Mouse (Mus musculus): ENCODE measurements around the gene Kirrel3. TPM values are rescaled to one million over a fixed set of nuclear protein-coding genes. Genes with fewer than 3 reads are reported as not detected.

The Kirrel3 gene
- total RNA-seq, 2 experiments from 2014 or later = 51.8 to 55.1 TPM

DNA sequence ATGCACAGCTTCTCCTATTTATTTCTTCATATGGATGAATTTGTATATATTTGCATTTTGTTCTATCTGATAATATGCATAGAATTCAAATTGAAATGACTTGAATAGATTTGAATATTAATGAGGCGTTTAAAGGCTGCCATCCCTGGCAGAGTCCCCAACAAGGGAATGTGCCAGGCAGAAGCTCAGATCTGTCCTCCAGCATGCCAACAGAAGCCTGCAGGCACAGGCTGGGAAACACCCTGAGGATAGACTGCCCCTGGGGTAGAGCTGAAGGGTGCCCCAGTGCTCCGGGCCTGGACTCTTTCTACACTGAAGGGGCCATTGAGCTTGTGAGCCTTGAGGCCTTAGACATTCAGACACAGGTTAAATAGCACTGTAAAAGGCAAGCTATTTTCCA lies 21.5 kb downstream of the Kirrel3 start:
- DNase-seq = peak in 1 of 2 experiments; percentile 44

DNA sequence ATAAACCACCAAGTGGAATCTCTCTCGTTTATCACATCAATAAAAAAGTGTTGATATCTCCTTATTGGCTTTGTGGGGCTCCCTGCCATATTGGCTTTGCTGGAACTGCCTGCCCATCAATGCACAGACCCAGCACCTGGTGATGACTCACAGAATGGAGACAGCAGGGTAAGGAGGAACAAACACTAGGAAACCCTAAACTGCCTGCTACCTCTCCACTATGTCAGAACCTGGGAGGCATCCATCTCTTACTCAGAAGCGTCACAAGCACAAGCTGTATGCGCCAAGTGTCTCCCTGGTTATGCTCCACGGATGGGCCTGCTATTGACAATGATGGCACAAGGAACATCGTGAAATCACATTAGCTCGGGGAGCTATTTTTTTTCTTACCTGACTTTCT lies 33.2 kb downstream of the Kirrel3 start:
- no peak for DNase-seq

DNA sequence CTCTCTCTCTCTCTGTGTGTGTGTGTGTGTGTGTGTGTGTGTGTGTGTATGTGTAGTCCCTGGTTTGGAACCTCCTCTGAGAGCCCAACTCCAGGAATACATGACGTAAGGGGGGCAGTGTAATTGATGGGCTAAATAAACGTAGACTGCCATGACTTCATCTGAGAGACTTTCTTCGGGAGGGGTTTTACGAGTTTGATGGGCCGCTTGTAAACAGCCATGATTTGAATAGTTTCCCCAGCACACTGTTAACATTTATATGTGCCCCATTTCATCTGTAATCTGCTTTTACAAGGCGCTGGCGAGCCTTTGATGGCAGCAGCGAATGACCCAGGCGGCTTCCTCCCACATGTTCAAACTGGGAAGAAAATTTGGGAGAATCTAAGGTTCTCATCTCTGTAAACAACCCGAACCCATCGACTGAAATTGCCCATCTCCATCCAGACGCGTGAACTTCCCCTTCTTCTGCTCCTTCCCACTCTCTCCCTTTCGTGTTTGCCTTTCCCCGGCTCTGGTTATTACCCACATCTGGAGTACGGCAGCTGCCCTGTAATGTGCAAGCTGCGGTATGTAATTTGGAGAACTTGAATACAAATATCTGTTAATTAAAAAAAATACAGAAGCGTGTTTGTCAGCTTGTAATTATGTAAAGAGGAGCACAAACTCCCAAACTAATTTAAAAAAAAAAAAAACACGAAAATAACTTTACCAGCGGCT lies 34.7 kb downstream of the Kirrel3 start:
- no peak for DNase-seq

DNA sequence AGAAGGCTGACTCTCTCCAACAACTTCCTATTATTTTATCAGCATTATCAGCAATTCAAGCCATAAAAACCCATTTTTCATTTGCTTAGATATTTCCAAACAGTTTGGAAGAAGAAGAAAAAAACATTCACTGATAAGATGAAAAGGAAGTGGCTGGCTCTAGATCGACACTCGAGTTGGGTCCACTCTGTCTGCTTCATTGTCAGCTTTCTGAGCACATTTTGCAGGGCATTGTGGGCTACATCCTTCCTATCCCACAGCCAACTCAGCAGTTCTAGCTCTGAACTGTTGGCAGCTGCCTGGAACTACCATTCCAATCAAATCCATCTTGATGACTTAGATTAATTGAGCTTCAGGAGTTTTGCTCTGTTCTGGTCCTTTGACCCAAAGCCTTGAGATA lies 40.0 kb downstream of the Kirrel3 start:
- no peak for DNase-seq

DNA sequence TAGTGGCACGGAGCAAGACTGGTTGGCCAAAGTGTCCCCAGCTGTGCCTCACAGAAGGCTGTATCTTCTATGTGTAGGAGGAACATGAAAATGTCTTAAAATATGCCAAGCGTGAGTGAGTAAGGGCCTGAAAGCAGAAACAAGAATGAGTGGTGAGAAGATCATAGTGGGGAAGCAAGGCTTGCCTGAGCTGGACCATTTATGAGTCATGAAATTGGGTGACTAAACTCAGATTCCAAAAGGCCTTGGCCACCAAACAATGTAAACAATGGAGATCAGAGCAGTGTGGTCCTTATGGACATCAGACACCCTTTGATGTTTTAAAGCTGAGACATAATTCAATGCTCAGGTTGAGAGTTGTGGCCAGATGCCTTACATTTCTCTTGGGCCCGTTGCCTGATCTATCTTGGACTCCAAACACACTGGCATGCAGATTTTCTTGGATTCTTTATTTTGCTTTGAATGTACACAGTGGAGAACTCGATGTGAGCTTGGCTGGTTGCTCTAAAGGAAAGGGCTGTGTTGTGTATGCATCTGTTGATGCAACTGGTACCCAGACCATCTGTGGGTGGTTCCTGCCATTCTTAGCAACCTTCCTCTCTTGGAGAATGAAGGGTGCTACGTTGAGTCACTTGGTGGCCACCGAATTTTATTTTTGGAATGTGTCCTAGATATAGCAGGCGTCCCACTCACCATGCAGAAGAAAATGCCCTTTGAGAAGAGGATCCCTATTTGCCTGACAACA lies 53.1 kb downstream of the Kirrel3 start:
- peak; percentile 47 to 52 for DNase-seq

DNA sequence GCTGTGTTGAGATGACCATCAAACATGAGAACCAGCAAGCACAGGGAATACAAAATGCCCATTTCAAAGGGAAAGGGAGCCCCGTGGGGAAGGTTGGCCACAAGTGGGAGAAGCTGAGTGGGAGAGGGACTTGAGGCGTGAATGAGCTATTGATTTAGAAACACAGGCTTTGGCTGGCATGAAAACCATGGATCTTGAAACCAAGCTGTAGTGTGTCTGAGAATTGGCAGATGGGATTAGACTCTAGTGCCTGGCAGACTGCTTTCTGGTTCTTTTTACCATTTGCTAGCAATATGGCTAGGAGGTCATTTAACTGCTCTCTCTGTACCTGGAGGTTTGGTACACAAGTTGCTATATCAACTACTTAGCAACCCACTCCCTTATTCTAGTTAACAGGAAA lies 56.2 kb downstream of the Kirrel3 start:
- peak in 1 of 2 experiments; percentile 31 for DNase-seq

DNA sequence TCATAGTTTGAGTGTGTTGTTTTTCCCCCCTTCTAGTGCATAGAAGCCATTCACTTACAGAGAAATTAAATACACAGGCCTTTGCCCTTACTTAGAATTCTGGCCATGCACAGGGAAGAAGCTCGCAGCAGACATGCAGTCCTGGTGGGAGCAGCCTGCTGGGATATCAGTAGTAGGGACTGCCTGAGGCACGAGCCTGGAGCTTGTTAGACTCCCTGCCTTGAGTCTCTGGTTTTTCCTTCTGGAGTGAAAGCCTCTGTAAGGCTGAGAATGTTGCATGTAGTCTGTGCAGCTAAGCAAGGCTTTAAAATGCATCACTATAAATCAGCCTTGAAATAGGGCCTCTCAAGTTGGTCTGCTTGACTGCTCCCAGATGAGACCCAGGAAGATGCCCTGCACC lies 70.0 kb downstream of the Kirrel3 start:
- no peak for DNase-seq

DNA sequence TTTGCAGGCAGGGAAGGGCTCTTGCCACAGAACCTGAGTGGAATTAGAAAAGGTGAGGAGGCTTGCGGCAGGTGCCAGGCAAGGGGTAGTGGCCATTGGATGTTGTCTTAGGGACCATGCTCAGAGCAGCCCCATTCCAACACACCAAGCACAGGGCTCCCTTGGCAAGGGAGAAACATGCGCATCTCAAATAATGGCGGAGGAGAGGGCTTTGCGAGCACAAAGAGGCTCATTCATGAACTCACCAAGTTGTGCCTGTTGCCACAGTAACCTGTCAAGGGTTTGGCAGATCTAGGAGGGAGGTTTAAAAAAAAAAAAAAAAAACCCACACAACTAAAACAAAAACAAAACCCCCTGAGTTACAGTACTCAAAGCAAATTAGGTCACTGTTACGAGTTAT lies 72.2 kb downstream of the Kirrel3 start:
- DNase-seq = peak; percentile 37 to 45

DNA sequence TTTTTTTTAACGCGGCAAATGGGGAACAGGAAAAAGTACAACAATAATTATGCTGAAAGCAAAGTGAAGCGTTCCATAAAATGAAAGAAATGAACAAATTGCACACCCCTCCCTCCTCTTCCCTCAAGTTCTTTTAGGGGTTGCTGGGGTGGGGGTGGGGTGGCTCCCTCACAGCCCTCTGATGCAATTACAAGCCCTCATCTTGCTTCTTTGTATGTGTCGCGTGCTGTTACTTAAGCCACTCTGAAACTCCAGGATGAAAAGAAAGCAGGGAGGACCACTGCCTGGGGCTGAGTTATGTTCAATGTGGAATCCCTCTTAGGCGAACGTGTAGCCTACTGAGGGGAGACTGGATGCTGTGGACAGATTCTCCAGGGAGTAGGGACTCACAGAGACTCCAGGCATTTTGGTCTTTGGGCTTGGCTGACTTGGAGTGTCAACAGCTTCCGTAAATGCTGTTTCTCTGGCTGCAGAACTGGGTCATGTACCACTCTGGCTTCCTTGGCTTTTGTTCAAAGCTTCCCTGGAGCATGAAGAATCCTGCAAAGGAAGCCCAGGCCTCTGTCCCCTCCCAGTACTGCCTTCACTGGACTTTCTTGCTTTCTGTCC lies 72.7 kb downstream of the Kirrel3 start:
- DNase-seq = peak; percentile 24 to 36

DNA sequence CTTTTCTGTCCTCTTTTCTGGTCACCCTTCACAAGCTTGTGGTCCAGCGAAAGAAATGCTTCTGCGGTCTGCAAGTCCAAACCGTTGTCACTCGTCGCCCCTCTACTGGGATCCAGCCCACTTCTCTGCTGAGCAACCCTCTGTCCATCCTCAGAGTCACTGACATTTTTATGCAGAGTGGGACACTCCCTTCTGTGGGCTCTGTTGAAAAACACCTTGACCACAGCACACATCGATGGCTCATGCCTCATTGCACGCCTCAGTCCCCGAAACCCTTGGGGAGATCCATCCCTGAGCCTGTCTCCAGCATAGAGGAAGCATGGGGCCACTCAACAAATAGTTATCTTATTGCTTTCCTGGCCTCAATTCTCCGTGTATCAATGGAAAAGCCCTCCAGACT lies 73.4 kb downstream of the Kirrel3 start:
- no peak for DNase-seq

DNA sequence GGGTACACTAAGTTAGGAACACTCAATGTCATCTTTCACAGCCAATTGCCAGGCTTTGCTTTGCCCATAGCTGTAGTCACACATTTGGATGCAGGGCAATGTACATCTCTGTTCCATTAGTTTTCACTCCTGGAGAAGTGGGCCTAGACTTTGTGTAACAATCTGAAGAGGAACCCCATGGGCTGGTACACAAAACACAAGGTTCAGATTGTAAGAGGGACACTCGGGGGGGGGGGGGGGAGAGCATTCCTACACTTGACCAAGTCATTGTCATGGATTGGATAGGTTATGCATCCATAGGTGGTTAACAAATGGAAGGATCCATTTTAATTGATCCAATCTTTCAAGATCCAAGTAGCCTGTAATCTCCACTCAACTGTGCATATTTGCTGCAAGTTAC lies 75.6 kb downstream of the Kirrel3 start:
- DNase-seq = no peak

DNA sequence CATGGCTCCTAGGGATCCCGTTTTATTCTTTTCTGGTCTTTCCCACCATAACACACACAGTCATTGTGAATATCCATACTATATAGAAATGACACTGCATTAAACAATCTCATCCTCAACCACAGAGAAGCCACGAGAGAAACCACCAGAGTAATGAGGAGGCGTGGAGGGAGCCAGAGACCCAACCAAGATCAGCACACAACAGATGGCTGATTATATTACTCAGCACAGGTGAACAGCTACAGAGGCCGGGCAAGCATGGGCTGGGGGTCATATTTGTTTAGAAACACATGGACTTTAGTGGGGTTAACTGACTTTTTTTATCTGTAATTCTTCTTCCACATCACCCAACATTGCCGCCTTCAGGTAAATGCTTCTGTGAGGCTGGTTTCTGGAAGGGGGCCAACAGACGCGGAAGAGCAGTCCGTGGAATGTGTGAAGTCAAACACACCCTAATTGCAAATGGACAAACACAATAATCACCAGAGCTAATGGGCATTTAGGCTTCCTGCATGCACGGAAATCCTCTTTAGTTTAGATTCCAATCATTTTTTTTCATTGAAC lies 76.8 kb downstream of the Kirrel3 start:
- no peak for DNase-seq

DNA sequence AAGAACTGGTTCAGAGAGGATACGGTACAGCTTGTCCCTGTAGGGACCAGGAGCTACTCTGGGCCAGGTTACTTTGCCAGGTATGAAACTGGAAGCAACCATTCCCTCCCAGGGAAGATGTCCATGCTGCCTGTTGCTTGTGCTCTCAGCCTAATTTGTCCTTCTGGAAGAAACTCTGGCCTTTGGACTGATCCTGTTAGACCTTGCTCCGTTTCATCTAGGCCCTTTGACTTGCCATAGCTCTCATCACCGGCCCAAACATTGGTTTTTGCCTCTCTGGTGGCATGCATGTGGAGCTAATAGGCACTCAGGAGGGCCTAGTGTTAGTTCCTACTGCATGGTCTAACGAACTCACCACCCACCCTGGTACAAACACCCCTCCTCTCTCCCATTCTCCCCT lies 88.2 kb downstream of the Kirrel3 start:
- no peak for DNase-seq

DNA sequence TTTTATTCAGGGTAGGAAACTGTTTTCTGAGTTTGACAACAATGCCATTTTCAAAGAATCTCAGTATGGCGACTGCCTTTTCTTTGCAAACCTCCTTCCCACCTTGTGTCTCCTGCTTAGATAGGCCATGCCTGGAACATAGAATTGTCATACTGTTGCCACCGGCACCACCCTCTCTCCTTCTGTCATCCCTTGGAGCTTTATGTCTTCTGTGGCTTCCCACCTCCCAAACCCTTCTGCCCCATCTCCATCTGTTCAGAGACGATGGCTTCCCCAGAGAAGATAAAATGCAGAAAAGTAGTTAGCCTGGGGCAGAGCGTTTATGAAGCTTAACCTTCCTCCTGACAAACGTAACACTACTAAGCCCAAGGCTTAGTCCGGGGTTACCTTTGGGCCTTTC lies 88.9 kb downstream of the Kirrel3 start:
- DNase-seq = peak; percentile 57 to 60

DNA sequence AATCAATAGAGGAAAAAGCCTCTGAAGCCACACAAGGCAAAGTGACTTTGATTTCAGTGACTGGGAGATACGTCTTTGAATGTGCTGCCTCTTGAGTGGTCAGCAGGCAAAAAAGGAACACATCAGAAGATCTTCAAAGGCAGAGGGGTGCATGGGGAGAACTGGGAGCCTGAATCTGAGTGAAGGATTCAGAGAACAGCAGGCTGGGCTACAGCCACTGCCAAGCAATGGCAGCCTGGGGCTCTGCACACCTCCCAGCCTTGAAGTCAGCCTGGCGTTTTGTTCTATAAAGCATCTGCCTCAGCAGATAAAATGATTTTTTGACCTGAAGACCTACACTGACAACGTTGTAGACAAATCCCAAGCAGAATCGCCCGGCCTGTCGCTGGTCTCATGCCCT lies 93.5 kb downstream of the Kirrel3 start:
- no peak for DNase-seq

DNA sequence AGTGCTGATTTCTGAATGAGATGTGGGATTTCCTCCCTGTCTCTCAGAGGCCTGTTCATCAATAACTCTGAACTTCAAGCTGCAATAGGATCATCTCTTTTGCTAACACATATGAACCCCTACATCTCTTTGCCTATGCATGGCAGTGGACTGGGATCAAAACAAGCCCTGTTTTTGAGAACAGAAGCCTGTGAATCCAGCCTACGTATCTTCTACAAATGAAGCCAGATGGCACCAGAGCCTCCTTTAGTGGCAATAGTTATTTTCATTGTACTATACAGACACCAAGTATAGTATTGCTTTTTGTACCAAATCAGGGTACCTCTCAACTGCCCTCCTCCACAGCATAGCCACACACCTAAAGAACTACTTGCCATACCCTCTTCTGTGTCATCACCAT lies 94.4 kb downstream of the Kirrel3 start:
- DNase-seq = no peak

DNA sequence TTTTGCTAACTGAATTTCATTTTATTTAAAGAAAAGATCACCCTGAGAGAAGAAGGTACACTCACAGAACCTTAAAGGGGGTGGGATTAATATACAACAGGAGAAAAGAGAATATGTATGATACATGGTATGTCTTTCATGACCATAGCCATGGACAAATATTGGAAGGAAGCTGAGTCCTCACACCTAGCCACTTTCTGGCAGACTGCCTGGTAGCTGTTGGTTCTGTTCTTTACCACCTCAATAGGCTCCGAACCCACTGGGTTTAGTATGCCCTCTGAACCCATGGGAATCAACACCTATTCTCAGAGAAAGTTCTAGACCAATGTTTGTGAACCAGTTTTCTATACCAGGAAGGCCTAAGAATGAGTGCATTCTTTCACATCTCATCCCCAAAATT lies 96.8 kb downstream of the Kirrel3 start:
- no peak for DNase-seq

DNA sequence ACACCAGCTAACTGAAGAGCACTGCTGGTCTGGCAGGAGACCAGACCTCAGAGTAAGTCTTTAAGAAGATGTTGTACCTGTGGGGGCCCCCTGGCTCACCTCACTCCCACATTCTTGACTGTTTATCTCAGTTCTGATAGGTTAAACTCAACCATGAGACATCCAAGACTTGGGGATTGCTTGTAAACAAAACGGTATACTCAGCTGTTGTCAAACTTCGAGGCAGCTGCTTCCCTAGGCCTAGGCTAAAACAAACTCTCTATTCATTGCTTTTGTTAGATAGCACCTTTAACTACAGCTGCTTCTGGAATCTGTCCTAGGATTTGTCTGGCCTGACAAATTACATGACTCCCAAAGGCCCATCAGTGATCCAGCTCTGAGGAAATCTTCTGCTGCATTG lies 99.8 kb downstream of the Kirrel3 start:
- DNase-seq = no peak

DNA sequence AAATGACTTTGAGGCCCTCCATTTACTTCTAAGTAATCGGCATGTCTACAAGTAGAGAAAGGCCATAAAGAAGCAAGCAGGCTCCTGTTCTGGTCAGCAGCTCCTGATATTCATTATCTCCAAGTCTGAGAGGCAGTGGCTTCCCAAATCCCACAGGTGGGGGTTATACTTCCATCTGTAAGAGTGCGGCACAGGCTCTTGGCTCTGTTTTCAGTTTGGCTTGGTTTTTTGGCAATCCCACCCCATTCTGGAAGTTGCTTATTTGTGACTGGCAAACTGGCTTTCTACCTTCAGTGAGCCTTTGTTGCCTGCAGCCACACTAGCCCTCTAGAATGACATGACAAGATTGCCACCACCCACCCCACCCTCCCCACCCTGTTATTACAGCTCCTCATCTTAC lies 100.4 kb downstream of the Kirrel3 start:
- DNase-seq = no peak

DNA sequence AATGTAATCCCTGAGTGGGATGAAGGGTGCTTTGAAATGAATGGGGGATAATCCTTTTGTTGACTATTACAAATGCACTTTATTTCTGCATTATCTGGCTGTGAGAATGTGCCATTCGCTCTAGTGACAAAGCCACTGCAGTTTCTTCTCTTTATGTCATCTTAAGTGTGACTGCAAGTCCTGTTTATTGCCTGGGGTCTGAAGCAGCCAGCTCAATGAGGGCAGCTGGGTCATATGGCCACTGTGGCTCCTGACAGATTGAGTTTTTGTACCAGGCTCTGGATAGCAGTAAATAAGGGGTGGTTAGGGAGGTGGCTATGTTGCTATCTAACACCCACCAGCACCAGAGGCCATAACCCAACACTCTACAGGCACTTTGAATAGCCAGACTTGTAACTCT lies 104.1 kb downstream of the Kirrel3 start:
- no peak for DNase-seq

DNA sequence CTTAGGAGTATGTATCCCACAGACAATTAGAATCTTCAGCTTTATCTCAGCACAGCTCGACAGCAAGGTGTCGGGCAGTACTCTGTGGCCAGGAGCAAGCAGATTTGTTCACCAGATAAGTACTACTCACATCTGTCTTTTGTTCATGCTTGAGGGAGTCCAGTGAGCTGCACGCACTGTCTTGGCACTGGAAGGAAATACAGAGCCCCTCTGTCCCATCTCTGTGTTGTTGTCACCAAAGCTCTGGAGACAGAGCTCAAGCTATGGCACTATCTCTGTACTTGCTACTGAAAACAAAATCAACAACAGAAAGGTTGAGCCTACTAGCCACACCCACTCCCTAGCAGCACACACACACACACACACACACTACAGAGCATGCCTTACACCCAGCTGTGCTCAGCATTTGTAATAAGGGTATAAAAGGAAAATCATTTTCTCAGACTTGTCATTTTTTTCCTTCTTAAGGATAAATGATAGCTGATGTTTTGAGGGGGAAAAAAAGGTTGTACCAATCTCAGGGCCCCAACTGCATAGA lies 106.4 kb downstream of the Kirrel3 start:
- no peak for DNase-seq

DNA sequence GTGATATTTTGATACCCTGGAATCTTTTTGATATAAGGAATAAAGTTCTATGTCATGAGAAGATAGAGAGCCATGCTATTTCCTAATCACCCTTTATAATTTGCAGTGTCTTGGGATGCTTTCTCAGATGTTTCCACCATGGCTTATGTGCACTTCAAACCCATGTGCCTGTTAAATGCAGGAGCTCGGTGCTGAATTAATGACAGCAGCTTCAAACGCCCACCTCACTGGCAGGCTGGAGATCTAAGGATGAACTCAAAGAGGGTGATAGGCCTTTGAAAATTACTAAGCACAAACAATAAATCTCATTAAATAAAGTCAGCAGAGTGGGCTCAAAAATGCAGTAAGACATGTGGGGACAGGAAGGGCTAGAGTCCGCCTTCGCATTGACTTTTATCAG lies 108.2 kb downstream of the Kirrel3 start:
- no peak for DNase-seq

DNA sequence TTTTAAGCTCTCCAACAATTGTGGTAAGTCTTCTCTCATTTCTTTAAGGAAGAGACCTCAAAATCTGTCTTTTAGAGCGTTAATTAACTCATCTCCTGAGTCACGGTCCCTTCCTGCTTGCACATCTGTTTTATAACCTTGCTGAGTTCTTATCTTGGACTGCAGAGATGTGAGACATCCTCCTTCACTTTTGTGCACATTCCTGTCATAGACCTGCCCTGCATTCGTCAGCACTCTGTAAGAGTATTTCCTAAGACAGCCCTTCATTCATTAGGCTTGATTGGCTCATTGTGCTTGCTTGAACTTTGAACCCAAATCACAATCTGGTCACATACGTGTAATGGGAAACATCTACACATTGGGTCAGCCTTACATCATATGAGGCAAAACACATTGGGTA lies 114.6 kb downstream of the Kirrel3 start:
- no peak for DNase-seq

Measured in layer of hippocampus, postnatal 36 days (tissue).